Mouse (Mus musculus): Measurements from ENCODE around the gene Gpbp1l1. TPM values are rescaled to one million over a fixed set of nuclear protein-coding genes. Genes with fewer than 3 reads are reported as not detected.

The Gpbp1l1 gene
- polyA plus RNA-seq, 1 experiment from 2014 or later = 34.2 TPM

GRCm38 (mm10) chr4:116596978-116597881, 39.8 kb downstream of the Gpbp1l1 start:
- ATAC-seq (peak; percentile 97), DNase-seq (ENCODE audit: low spot score) (peak; percentile 96)
- Histone ChIP-seq H3K27ac (ENCODE audit: low read length) (peak overlapping the region; percentile 78), H3K9ac (replicated peaks; ENCODE audit: low read depth) (peak overlapping the region; percentile 68), H3K4me1 (ENCODE audit: insufficient read depth, low read depth, low read length) (peaks cover 13% of the 10 kb centered on the region; the same call in 1 of the 2 replicates), H3K4me3 (ENCODE audit: low read depth, low read length) (peak overlapping the region; percentile 58), H3K4me2 (replicated peaks; ENCODE audit: low read depth, low read length) (peak overlapping the region; percentile 77), H3K9me3 (ENCODE audit: low read length) (no peaks in the 10 kb centered on the region), H3K36me3 (ENCODE audit: insufficient read depth, low read length) (peaks cover 12% of the 10 kb centered on the region; the same call in 1 of the 2 replicates), H3K27me3 (replicated peaks; ENCODE audit: insufficient read depth, low read length) (no peaks in the 10 kb centered on the region)
- under 1% methylated on average over 50 of the region's 50 CpGs for WGBS
- TF ChIP-seq EP300 (IDR thresholded peaks at IDR 0.05) = peak; percentile 36; the same call in 1 of the 2 replicates
- TF ChIP-seq CTCF (IDR thresholded peaks at IDR 0.05) = peak; percentile 53

GRCm38 (mm10) chr4:116612621-116613020, 55.2 kb downstream of the Gpbp1l1 start:
- Histone ChIP-seq H3K4me3 (ENCODE audit: low read depth, low read length) (no peak overlapping the region), H3K9me3 (ENCODE audit: low read length) (no peaks in the 10 kb centered on the region), H3K9ac (replicated peaks; ENCODE audit: low read depth) (no peak overlapping the region), H3K27me3 (replicated peaks; ENCODE audit: insufficient read depth, low read length) (no peaks in the 10 kb centered on the region), H3K36me3 (ENCODE audit: insufficient read depth, low read length) (0 out of 2 replicates have a peak, but pooled peaks cover 12% of the 10 kb centered on the region), H3K4me1 (ENCODE audit: insufficient read depth, low read depth, low read length) (no peaks in the 10 kb centered on the region), H3K27ac (ENCODE audit: low read length) (no peak overlapping the region), H3K4me2 (replicated peaks; ENCODE audit: low read depth, low read length) (no peak overlapping the region)
- DNase-seq (ENCODE audit: low spot score) (no peak), ATAC-seq (no peak)
- TF ChIP-seq EP300 (IDR thresholded peaks at IDR 0.05) = no peak
- 86% methylated on average over 2 of the region's 2 CpGs for WGBS

- Histone ChIP-seq H3K27ac (ENCODE audit: low read length) (no peak overlapping the region), H3K9me3 (ENCODE audit: low read length) (no peaks in the 10 kb centered on the region), H3K27me3 (replicated peaks; ENCODE audit: insufficient read depth, low read length) (no peaks in the 10 kb centered on the region), H3K9ac (replicated peaks; ENCODE audit: low read depth) (no peak overlapping the region), H3K4me2 (replicated peaks; ENCODE audit: low read depth, low read length) (no peak overlapping the region), H3K4me3 (ENCODE audit: low read depth, low read length) (no peak overlapping the region), H3K36me3 (ENCODE audit: insufficient read depth, low read length) (0 out of 2 replicates have a peak, but pooled peaks cover 7% of the 10 kb centered on the region), H3K4me1 (ENCODE audit: insufficient read depth, low read depth, low read length) (no peaks in the 10 kb centered on the region)
- ATAC-seq (no peak), DNase-seq (ENCODE audit: low spot score) (no peak)
- 94% methylated on average over 2 of the region's 2 CpGs for WGBS
- TF ChIP-seq CTCF (IDR thresholded peaks at IDR 0.05) = no peak
- no peak for TF ChIP-seq EP300 (IDR thresholded peaks at IDR 0.05)
These were observed 57.8 kb downstream of the Gpbp1l1 start for GRCm38 (mm10) chr4:116615237-116615636.

GRCm38 (mm10) chr4:116624831-116625230, 67.4 kb downstream of the Gpbp1l1 start:
- Histone ChIP-seq H3K9ac (replicated peaks; ENCODE audit: low read depth) (no peak overlapping the region), H3K27me3 (replicated peaks; ENCODE audit: insufficient read depth, low read length) (no peaks in the 10 kb centered on the region), H3K4me1 (ENCODE audit: insufficient read depth, low read depth, low read length) (no peaks in the 10 kb centered on the region), H3K4me2 (replicated peaks; ENCODE audit: low read depth, low read length) (no peak overlapping the region), H3K36me3 (ENCODE audit: insufficient read depth, low read length) (no peaks in the 10 kb centered on the region), H3K4me3 (ENCODE audit: low read depth, low read length) (no peak overlapping the region), H3K27ac (ENCODE audit: low read length) (no peak overlapping the region), H3K9me3 (ENCODE audit: low read length) (no peaks in the 10 kb centered on the region)
- DNase-seq (ENCODE audit: low spot score) = no peak
- TF ChIP-seq CTCF (IDR thresholded peaks at IDR 0.05) (no peak), EP300 (IDR thresholded peaks at IDR 0.05) (no peak)
- no peak for ATAC-seq
- WGBS = 92% methylated on average over 4 of the region's 4 CpGs

GRCm38 (mm10) chr4:116626658-116627358, 69.3 kb downstream of the Gpbp1l1 start:
- 1% methylated on average over 45 of the region's 53 CpGs for WGBS
- no peak for TF ChIP-seq EP300 (IDR thresholded peaks at IDR 0.05)
- TF ChIP-seq CTCF (IDR thresholded peaks at IDR 0.05) = peak; percentile 26
- Histone ChIP-seq H3K27ac (ENCODE audit: low read length) (peak overlapping the region; percentile 92), H3K9me3 (ENCODE audit: low read length) (no peaks in the 10 kb centered on the region), H3K9ac (replicated peaks; ENCODE audit: low read depth) (peak overlapping the region; percentile 68), H3K4me1 (ENCODE audit: insufficient read depth, low read depth, low read length) (no peaks in the 10 kb centered on the region), H3K4me3 (ENCODE audit: low read depth, low read length) (peak overlapping the region; percentile 99), H3K4me2 (replicated peaks; ENCODE audit: low read depth, low read length) (peak overlapping the region; percentile 55), H3K36me3 (ENCODE audit: insufficient read depth, low read length) (no peaks in the 10 kb centered on the region), H3K27me3 (replicated peaks; ENCODE audit: insufficient read depth, low read length) (no peaks in the 10 kb centered on the region)
- DNase-seq (ENCODE audit: low spot score) = peak; percentile 93
- peak; percentile 82 for ATAC-seq

- Histone ChIP-seq H3K27ac (ENCODE audit: low read length) (peak overlapping the region; percentile 92), H3K9me3 (ENCODE audit: low read length) (no peaks in the 10 kb centered on the region), H3K4me3 (ENCODE audit: low read depth, low read length) (peak overlapping the region; percentile 99), H3K4me2 (replicated peaks; ENCODE audit: low read depth, low read length) (peak overlapping the region; percentile 55), H3K36me3 (ENCODE audit: insufficient read depth, low read length) (no peaks in the 10 kb centered on the region), H3K27me3 (replicated peaks; ENCODE audit: insufficient read depth, low read length) (no peaks in the 10 kb centered on the region), H3K9ac (replicated peaks; ENCODE audit: low read depth) (peak overlapping the region; percentile 68), H3K4me1 (ENCODE audit: insufficient read depth, low read depth, low read length) (no peaks in the 10 kb centered on the region)
- ATAC-seq (peak; percentile 95), DNase-seq (ENCODE audit: low spot score) (peak; percentile 96)
- no peak for TF ChIP-seq EP300 (IDR thresholded peaks at IDR 0.05)
- TF ChIP-seq CTCF (IDR thresholded peaks at IDR 0.05) = no peak
- under 1% methylated on average over 13 of the region's 13 CpGs for WGBS
These were observed 69.9 kb downstream of the Gpbp1l1 start for GRCm38 (mm10) chr4:116627359-116627716.

Data from lung, postnatal 0 days (tissue).